Mouse (Mus musculus): ENCODE results near the gene Anpep.

DNA sequence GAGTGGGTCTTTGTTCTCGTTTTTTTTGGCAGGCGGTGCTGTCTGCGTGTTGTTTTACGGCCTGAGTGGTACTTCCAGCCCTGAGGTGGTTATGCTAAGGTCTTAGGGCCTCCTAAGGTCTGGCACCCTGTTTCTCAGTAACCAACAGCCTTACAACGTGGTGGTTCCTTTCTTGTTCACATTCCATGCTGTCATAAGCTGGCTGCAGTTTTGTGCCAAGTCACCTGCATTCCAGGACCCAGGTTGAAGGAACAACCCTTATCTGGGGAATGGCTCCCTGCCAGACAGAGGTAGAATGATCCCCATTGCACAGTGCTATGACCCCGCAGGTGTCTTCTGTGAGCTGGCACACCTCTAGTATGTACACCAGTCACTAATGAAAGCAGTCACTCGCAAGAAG lies 7.6 kb upstream of the Anpep start:
- TF ChIP-seq USF1 (IDR thresholded peaks at IDR 0.05; ENCODE audit: low read depth, low read length) (no peak), UBTF (IDR thresholded peaks at IDR 0.05; ENCODE audit: borderline replicate concordance, insufficient read depth, low read depth, low read length) (no peak), POLR2A (IDR thresholded peaks at IDR 0.05; ENCODE audit: control insufficient read depth in 1 of 2, insufficient read depth in 1 of 2, low read depth in 1 of 2, low read length in 2 of 2, poor library complexity in 1 of 2) (no peak)
